Mouse (Mus musculus) megakaryocyte-erythroid progenitor cell, adult 5-6 weeks (primary cell): ENCODE results near the gene Ralb. TPM values are rescaled to one million over a fixed set of nuclear protein-coding genes. Genes with fewer than 3 reads are reported as not detected.

Experiments used
- ATAC-seq: replicated peaks from 2 replicates; pipeline ENCODE4 v1.8.0; 2016; ENCODE audit warnings: mild to moderate bottlenecking, inconsistent platforms; ENCODE audit not compliant: severe bottlenecking, poor library complexity, low FRiP score, low TSS enrichment
- total RNA-seq, 2 experiments: library from RNA; stranded (forward) in 1 of 2; stranded (reverse) in 1 of 2; fragments of 200-1000, 215-1000 nt in 1 of 2; fragments of >200 nt in 1 of 2; fragmentation: Nextera tagmentation in 1 of 2; gene quantifications; 2 replicates each; pipeline ENCODE4 v1.2.3; 2014 to 2017

Ralb gene
- total RNA-seq, 2 experiments from 2014 or later = 4.6 to 5.2 TPM

GRCm38 (mm10) chr1:119498536-119499231, 5.9 kb downstream of the Ralb start:
- no peak for ATAC-seq

GRCm38 (mm10) chr1:119497346-119498004, 7.1 kb downstream of the Ralb start:
- ATAC-seq = no peak

GRCm38 (mm10) chr1:119495396-119495775, 9.2 kb downstream of the Ralb start:
- ATAC-seq = no peak

- no peak for ATAC-seq
Observed at GRCm38 (mm10) chr1:119494712-119495395, 9.7 kb downstream of the Ralb start.

GRCm38 (mm10) chr1:119494024-119494711, 10.4 kb downstream of the Ralb start:
- 0 out of 2 replicates have a peak, but pooled peaks have one; percentile 54 for ATAC-seq

- ATAC-seq = no peak
Observed at GRCm38 (mm10) chr1:119492505-119492904, 12.1 kb downstream of the Ralb start.

- ATAC-seq = peak; percentile 43; the same call in 1 of the 2 replicates
Observed at GRCm38 (mm10) chr1:119492097-119492496, 12.5 kb downstream of the Ralb start.

GRCm38 (mm10) chr1:119490765-119491164, 13.8 kb downstream of the Ralb start:
- no peak for ATAC-seq

- ATAC-seq = no peak
Observed at GRCm38 (mm10) chr1:119487917-119488590, 16.5 kb downstream of the Ralb start.

- ATAC-seq = no peak
Observed at GRCm38 (mm10) chr1:119485825-119486224, 18.8 kb downstream of the Ralb start.

GRCm38 (mm10) chr1:119484457-119484856, 20.1 kb downstream of the Ralb start:
- ATAC-seq = peak; percentile 86

GRCm38 (mm10) chr1:119482891-119483290, 21.7 kb downstream of the Ralb start:
- no peak for ATAC-seq

- no peak for ATAC-seq
Observed at GRCm38 (mm10) chr1:119481205-119481932, 23.2 kb downstream of the Ralb start.

- no peak for ATAC-seq
Observed at GRCm38 (mm10) chr1:119480678-119481077, 23.9 kb downstream of the Ralb start.

GRCm38 (mm10) chr1:119479641-119480040, 25.0 kb downstream of the Ralb start:
- no peak for ATAC-seq

GRCm38 (mm10) chr1:119476905-119477353, 27.7 kb downstream of the Ralb start:
- peak; percentile 53 for ATAC-seq

- no peak for ATAC-seq
Observed at GRCm38 (mm10) chr1:119474671-119475070, 29.9 kb downstream of the Ralb start.

GRCm38 (mm10) chr1:119472648-119473047, 31.9 kb downstream of the Ralb start:
- ATAC-seq = peak; percentile 54
